Mouse (Mus musculus) liver, embryonic 14.5 days (tissue): ENCODE data around the gene BC067074. TPM values are rescaled to one million over a fixed set of nuclear protein-coding genes. Genes with fewer than 3 reads are reported as not detected.

Experiments used
- ATAC-seq: fragments of 200-750 bp; cut with Nextera tagmentation; 2 replicates; pipeline ENCODE4 v1.8.0; 2017; ENCODE audit warnings: moderate number of reproducible peaks, mild to moderate bottlenecking, moderate library complexity; ENCODE audit not compliant: insufficient read depth
- DNase-seq, 3 experiments: peaks; one replicate each; pipeline ENCODE4 v3.0.0-alpha.2; 2012 to 2013; ENCODE audit warnings: low read depth in 3 of 3, low spot score in 3 of 3
- H3K27ac ChIP-seq: fragments of 300-500 bp; sonication (generic); 2 replicates; pipeline ENCODE4 v1.5.1; 2014; ENCODE audit warnings: moderate library complexity, mild to moderate bottlenecking, control low read depth, inconsistent platforms
- H3K27me3 ChIP-seq: fragments of 300-500 bp; sonication (generic); 2 replicates; pipeline ENCODE4 v1.6.1; 2014; ENCODE audit warnings: mild to moderate bottlenecking, low read length, moderate library complexity; ENCODE audit not compliant: control insufficient read depth, insufficient read depth
- H3K36me3 ChIP-seq: fragments of 300-500 bp; sonication (generic); replicated peaks from 2 replicates; pipeline ENCODE4 v1.6.1; 2014; ENCODE audit warnings: low read depth; ENCODE audit not compliant: control insufficient read depth, insufficient read depth
- H3K4me1 ChIP-seq, 2 experiments: fragments of 200-500 bp in 1 of 2; fragments of 300-500 bp in 1 of 2; sonication (generic) in 1 of 2; replicated peaks; 2 replicates each; pipeline ENCODE4 v1.6.1; 2012 to 2014; ENCODE audit warnings: antibody characterized with exemption in 1 of 2, inconsistent platforms in 1 of 2, low read length in 1 of 2; ENCODE audit not compliant: control insufficient read depth in 2 of 2, insufficient read depth in 2 of 2
- H3K4me2 ChIP-seq: fragments of 300-500 bp; sonication (generic); 2 replicates; pipeline ENCODE4 v1.6.1; 2014; ENCODE audit warnings: low read depth, mild to moderate bottlenecking, control low read depth, moderate library complexity
- H3K4me3 ChIP-seq, 2 experiments: fragments of 200-500 bp in 1 of 2; fragments of 300-500 bp in 1 of 2; sonication (generic) in 1 of 2; 2 replicates each; pipeline ENCODE4 v1.5.1; 2012 to 2014; ENCODE audit warnings: low read depth in 2 of 2, low read length in 2 of 2, mild to moderate bottlenecking in 2 of 2, control low read depth in 1 of 2, inconsistent platforms in 1 of 2, moderate library complexity in 1 of 2; ENCODE audit not compliant: insufficient read depth in 1 of 2
- H3K9ac ChIP-seq: fragments of 300-500 bp; sonication (generic); replicated peaks from 2 replicates; pipeline ENCODE4 v1.6.1; 2014; ENCODE audit warnings: mild to moderate bottlenecking, control low read depth, moderate library complexity
- H3K9me3 ChIP-seq: fragments of 300-500 bp; sonication (generic); 2 replicates; pipeline ENCODE4 v1.6.1; 2016; ENCODE audit warnings: low read length, mixed read lengths; ENCODE audit not compliant: control insufficient read depth
- CTCF ChIP-seq: IDR thresholded peaks from 2 replicates; pipeline ENCODE4 v1.5.1; 2016; ENCODE audit warnings: antibody characterized with exemption, low read depth, control low read depth
- EP300 ChIP-seq: IDR thresholded peaks from 2 replicates; pipeline ENCODE4 v1.6.1; 2016; ENCODE audit warnings: antibody characterized with exemption, low read depth
- WGBS: fragments of 180-500 bp; shearing (Covaris S2); extraction: QIAGEN DNeasy Blood & Tissue Kit; methylation state at CpG from one replicate; pipeline ENCODE4 v1.1.7; 2014; ENCODE audit not compliant: insufficient replicate concordance; 5-methylcytosine and 5-hydroxymethylcytosine counted together
- polyA plus RNA-seq, 2 experiments: library from polyadenylated mRNA; depleted of rRNA in 1 of 2; stranded (reverse) in 1 of 2; unstranded in 1 of 2; fragments of >200 nt; fragmentation: Nextera tagmentation in 1 of 2; extraction: Ambion mirVana in 1 of 2; gene quantifications; 2 replicates each; pipeline versions ENCODE4 v1.2.1 to v1.2.3; 2012 to 2014

Gene BC067074
- polyA plus RNA-seq, 2 experiments = 0.08 to 0.20 TPM

- DNase-seq (no peak), ATAC-seq (no peak)
- TF ChIP-seq EP300 (no peak), CTCF (no peak)
- H3K4me2 ChIP-seq = no peak overlapping the region
- H3K4me1 ChIP-seq = peaks cover 0 to 3% of the 10 kb centered on the region in 2 experiments; a peak in 1 of 4 replicates
- 43% methylated on average over 5 of the region's 5 CpGs for WGBS
- H3K36me3 ChIP-seq = no peaks in the 10 kb centered on the region
- H3K9ac ChIP-seq = no peak overlapping the region
- H3K27me3 ChIP-seq = no peaks in the 10 kb centered on the region
- no peak overlapping the region for H3K27ac ChIP-seq
- no peak overlapping the region for H3K4me3 ChIP-seq
- no peaks in the 10 kb centered on the region for H3K9me3 ChIP-seq
These were observed 41.0 kb downstream of the BC067074 start for GRCm38 (mm10) chr13:113333931-113334330.

DNA sequence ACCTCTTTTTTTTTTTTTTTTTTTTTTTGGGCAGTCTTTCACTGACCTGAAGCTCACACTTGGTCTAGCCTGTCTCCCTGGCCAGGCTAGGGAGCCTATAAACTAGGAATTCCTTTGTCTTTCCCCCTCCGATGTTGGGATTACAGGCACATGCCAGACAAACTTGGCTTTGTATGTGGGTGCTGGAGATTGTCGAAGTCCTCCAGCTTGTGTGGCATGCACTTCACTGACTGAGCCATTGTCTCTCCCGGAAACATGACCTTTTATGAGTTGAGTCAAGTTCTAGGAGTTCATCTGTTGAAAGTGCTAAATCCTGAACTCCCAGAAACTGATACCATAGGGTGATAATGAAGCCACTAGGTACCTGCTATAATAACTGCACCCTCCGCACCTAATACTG is 41.8 kb downstream of the BC067074 start:
- H3K27me3 ChIP-seq = no peaks in the 10 kb centered on the region
- WGBS = 68% methylated on average over 4 of the region's 4 CpGs
- no peak overlapping the region for H3K27ac ChIP-seq
- H3K4me1 ChIP-seq = peaks cover 0 to 3% of the 10 kb centered on the region in 2 experiments; a peak in 1 of 4 replicates
- no peaks in the 10 kb centered on the region for H3K9me3 ChIP-seq
- H3K9ac ChIP-seq = no peak overlapping the region
- no peak for DNase-seq
- no peak overlapping the region for H3K4me2 ChIP-seq
- TF ChIP-seq EP300 (no peak), CTCF (no peak)
- no peak for ATAC-seq
- no peak overlapping the region for H3K4me3 ChIP-seq
- no peaks in the 10 kb centered on the region for H3K36me3 ChIP-seq

DNA sequence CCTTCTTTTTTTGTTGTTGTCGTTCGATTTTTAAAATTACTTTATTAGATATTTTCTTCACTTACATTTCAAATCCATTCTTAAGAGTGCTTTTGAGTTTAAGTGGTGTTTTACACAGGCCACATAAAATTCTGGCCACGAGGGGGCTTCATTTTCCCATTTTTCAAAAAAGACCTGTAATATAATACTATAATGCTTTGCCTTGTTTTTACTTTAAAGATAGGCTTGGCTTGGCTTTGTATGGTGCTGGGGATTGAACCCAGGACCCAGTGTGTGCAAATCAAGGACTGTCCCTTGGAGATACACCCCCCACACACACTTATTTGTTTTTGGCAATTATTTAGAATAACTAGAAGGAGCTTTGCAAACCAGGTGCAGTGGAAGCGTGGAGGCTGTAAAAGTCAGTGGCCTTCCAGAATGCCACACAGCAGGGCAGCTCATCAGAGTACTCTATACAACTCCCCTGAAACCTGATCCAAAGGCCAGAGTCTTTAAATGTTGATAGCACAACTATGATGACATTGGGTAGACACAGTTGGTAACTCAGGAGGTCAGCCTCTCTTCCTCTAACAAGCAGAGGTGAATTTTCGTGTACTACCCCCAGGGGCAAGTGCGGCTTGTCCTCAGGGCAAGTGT is 44.4 kb downstream of the BC067074 start:
- 49% methylated on average over 6 of the region's 6 CpGs for WGBS
- DNase-seq = no peak

DNA sequence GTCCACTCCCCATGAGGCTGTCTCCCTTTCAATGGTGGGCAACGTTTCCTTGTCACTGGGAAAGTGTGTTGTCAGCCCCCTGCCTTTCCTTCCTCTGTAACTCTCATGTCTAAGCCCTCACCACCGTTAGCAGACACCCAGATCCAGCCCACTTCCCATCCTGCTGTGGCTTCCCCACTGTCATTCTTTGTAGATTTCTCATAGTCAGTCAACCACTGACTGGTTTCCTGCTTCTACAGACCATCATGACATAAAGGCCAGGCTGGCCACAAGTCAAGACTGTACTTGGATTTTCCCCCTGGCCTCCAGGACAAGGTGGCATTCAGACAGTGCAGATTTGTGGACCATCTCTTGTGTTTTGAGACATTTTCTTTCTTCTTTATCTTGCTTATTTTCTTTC is 47.7 kb downstream of the BC067074 start:
- no peaks in the 10 kb centered on the region for H3K36me3 ChIP-seq
- H3K4me2 ChIP-seq = no peak overlapping the region

More for the DNA sequence above, 44.4 kb downstream of the BC067074 start:
- no peaks in the 10 kb centered on the region for H3K9me3 ChIP-seq
- H3K36me3 ChIP-seq = no peaks in the 10 kb centered on the region
- no peaks in the 10 kb centered on the region for H3K27me3 ChIP-seq
- H3K4me1 ChIP-seq = peaks cover 0 to 3% of the 10 kb centered on the region in 2 experiments; a peak in 1 of 4 replicates
- no peak overlapping the region for H3K4me3 ChIP-seq
- no peak overlapping the region for H3K27ac ChIP-seq
- no peak overlapping the region for H3K4me2 ChIP-seq
- no peak for ATAC-seq
- no peak overlapping the region for H3K9ac ChIP-seq
- TF ChIP-seq CTCF (no peak), EP300 (no peak)

DNA sequence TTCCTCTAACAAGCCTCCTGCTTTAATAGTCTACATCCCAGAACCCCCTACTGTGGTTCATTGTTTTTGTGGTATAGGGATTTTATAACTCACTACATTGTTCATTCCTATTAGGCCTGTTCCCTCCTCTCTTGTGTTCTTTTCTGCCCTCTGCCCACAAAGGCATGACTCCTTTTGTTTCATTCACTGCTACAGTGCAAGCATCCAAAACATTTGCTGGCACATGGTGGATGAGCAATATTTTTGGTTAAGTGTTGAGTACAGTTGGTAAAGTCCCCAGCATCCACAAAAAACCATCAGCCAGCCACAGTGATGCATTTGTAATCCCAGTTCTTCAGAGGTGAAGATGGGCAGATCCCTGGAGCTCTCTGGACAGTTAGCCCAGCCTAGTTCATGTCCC is 48.2 kb downstream of the BC067074 start:
- no peaks in the 10 kb centered on the region for H3K27me3 ChIP-seq
- H3K9ac ChIP-seq = no peak overlapping the region
- no peak overlapping the region for H3K4me2 ChIP-seq
- no peak overlapping the region for H3K27ac ChIP-seq
- H3K36me3 ChIP-seq = no peaks in the 10 kb centered on the region
- H3K4me3 ChIP-seq = no peak overlapping the region
- H3K9me3 ChIP-seq = no peaks in the 10 kb centered on the region
- no peak for TF ChIP-seq EP300
- no peak for TF ChIP-seq CTCF
- ATAC-seq (no peak), DNase-seq (no peak)
- no peaks in the 10 kb centered on the region for H3K4me1 ChIP-seq

More for the DNA sequence above, 47.7 kb downstream of the BC067074 start:
- no peak overlapping the region for H3K27ac ChIP-seq
- H3K9me3 ChIP-seq = no peaks in the 10 kb centered on the region
- H3K27me3 ChIP-seq = no peaks in the 10 kb centered on the region
- TF ChIP-seq CTCF (no peak), EP300 (no peak)
- WGBS = 19% methylated on average over 2 of the region's 2 CpGs
- no peak for ATAC-seq
- H3K4me3 ChIP-seq = no peak overlapping the region
- H3K9ac ChIP-seq = no peak overlapping the region
- no peaks in the 10 kb centered on the region for H3K4me1 ChIP-seq
- DNase-seq = no peak
